Mouse (Mus musculus) CH12.LX (cell line): ENCODE results near the gene S100b.

ENCODE experiments used
- BHLHE40 ChIP-seq: IDR thresholded peaks from 2 replicates; pipeline ENCODE4 v1.6.1; 2011; ENCODE audit warnings: mild to moderate bottlenecking, low read depth, low read length, improper control_type of control experiment
- CHD2 ChIP-seq: IDR thresholded peaks from 2 replicates; pipeline ENCODE4 v1.6.1; 2011; ENCODE audit warnings: low read length, improper control_type of control experiment
- CTCF ChIP-seq, 2 experiments: IDR thresholded peaks in 1 of 2; conservative IDR thresholded peaks in 1 of 2; 2 replicates each; pipeline ENCODE4 v1.5.1; 2011 to 2012; ENCODE audit warnings: low read depth in 2 of 2, low read length in 2 of 2, improper control_type of control experiment in 1 of 2, inconsistent platforms in 1 of 2, mild to moderate bottlenecking in 1 of 2, moderate library complexity in 1 of 2
- EP300 ChIP-seq: IDR thresholded peaks from 2 replicates; pipeline ENCODE4 v1.6.1; 2011; ENCODE audit warnings: low read length, improper control_type of control experiment
- MYC ChIP-seq: IDR thresholded peaks from 2 replicates; pipeline ENCODE4 v1.6.1; 2011; ENCODE audit warnings: low read depth, mild to moderate bottlenecking, improper control_type of control experiment, low read length
- POLR2A ChIP-seq: IDR thresholded peaks from 2 replicates; pipeline ENCODE4 v1.6.1; 2011; ENCODE audit warnings: low read depth, mild to moderate bottlenecking, improper control_type of control experiment, low read length
- RAD21 ChIP-seq: IDR thresholded peaks from 2 replicates; pipeline ENCODE4 v1.6.1; 2011; ENCODE audit warnings: low read depth, mild to moderate bottlenecking, low read length, improper control_type of control experiment, moderate library complexity
- SIN3A ChIP-seq: IDR thresholded peaks from 2 replicates; pipeline ENCODE4 v1.6.1; 2012; ENCODE audit warnings: low read length, improper control_type of control experiment, inconsistent platforms
- ZKSCAN1 ChIP-seq: IDR thresholded peaks from 2 replicates; pipeline ENCODE4 v1.6.1; 2012; ENCODE audit warnings: low read depth, inconsistent platforms, low read length, improper control_type of control experiment, borderline replicate concordance

- no peak for TF ChIP-seq CHD2
- no peak for TF ChIP-seq POLR2A
- TF ChIP-seq MYC, result no peak
- no peak for TF ChIP-seq CTCF (conservative IDR thresholded peaks at IDR 0.05 in 1 of 2, IDR thresholded peaks at IDR 0.05 in 1 of 2; ENCODE audit: low read depth in 2 of 2, low read length in 2 of 2)
- TF ChIP-seq EP300, result no peak
- TF ChIP-seq ZKSCAN1, result no peak
- no peak for TF ChIP-seq SIN3A
- no peak for TF ChIP-seq RAD21
- TF ChIP-seq BHLHE40, result no peak
Measured at GRCm38 (mm10) chr10:76207262-76207796, 46.3 kb upstream of the S100b start.
